Mouse (Mus musculus): Measurements from ENCODE around the gene Olig3. TPM values are rescaled to one million over a fixed set of nuclear protein-coding genes. Genes with fewer than 3 reads are reported as not detected.

The Olig3 gene
- not detected for total RNA-seq (2021)

DNA sequence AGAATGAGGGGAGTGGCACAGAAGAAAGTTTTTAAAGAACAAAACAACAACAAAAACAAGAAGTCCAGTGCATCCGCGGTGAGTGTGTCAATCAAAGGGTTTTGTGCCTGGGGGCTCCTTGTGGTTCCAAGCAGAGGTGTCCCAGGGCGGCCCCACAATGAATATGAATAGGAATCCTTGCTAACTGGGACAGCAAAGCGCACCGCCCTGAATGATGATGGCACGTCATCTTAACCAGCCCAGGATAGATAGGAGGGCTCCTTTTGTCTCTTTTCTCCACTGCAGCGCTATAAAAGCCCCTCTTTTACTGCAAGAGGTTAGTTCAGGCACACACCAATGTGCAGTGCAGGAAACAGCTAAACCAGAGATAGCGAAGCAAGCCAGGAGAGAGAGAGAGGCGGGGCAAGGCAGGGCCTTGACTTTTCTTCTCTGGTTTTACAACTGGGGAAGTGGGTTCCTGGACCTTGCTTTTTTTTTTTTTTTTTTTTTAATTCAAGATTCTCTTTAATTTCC, at the start of gene Olig3:
TSS of gene Olig3 (plus strand) at position 463 of the 513 bp plus-strand sequence.
- intact Hi-C loops (cut with DNase I) = no loop called here
- no peak for DNase-seq (ENCODE audit: extremely low spot score in 1 of 2, low spot score in 2 of 2)

DNA sequence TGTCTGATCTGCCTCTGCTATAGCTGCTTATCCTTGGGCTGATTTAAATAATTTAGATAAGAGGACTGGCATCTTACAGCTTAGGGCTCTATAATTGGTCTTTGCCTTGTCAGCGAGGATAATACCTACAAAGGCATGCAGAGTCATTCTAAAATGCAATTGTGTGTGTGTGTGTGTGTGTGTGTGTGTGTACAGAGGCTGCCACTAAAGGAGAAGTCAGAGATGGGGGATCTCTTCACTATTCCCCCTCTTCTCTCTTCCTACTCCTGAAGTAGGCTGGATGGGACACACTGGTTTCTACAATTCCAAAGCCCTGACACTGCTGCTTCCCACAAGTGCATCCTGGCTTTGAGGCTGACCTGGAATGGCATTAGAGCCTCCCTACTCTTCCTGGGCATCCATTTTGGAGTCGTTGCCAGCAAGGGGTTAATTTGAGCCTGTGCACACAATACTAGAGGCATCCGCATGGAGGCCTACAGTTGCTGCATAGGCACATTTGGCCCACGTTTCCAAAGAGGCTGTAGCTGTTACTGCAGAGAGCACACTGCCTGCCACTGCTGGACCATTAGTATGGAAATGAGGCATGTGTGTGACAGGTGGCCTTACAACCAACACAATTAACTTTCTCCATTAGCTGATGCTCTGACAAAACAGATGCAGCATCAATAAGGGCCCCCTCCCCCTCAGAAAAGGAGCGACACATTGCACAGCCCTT, 46.5 kb upstream of the Olig3 start:
- DNase-seq (ENCODE audit: extremely low spot score in 1 of 2, low spot score in 2 of 2) = no peak
- intact Hi-C loops (cut with DNase I) = no loop called here

DNA sequence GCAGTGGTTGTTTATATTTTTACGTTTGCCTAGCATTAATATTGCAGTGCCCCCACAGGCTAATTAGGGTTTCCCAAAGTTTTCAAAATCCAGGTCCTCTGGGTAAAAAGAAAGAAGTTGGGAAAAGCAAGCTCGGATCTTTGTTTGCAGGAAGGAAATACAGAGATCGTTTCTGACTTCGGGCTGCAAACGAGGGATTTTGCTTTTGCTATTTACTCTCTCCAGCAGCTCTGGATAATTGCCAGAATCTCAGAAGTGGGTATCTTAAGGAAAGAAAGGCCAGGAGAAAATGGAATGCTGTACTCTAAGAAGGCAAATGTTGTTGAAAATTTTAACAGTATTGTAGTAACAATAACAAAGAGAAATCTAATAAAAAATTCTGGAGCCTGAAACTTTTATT, 45.9 kb upstream of the Olig3 start:
- DNase-seq (ENCODE audit: extremely low spot score in 1 of 2, low spot score in 2 of 2) = no peak
- intact Hi-C loops (cut with DNase I) = no loop called here

DNA sequence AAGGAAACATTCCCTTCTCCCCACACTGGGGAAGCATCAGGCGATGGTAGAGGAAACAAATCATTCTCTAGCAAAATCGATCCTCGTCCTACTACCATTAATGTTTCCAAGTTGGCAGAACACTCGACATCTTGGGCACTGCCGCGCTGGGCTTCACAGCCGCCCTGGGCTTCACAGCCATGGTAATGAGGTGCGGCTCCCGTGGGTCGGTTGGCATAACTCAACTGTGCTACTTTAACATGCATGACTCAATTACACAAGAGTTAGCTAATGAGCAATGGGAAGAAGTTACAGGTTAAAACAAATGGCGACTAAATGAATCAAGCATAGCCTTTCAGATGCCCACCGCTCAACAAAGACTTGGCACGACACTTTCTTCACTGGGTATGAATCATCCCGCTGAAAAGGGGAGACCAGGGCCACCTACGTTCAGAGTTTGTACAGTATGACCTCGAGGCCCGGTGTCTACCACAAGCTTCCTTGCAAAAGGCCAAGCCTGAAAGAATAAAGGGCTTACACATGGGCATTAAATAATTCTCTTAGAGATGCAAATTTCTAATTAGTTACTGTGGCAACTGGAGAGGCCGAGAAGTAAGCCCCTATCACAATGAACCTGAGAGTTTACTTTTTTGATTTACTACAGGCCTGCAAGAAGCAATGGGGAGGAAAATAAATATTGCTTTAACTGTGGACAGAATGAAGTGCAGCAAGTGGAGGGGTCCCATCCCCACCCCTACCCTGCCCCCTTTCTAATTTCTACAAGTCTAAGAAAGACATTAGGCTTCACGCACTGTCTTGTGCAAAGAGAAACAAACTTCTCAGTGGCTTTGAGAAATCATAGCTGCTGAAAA, 38.1 kb upstream of the Olig3 start:
- DNase-seq (ENCODE audit: extremely low spot score in 1 of 2, low spot score in 2 of 2) = no peak
- intact Hi-C loops (cut with DNase I) = no loop called here

DNA sequence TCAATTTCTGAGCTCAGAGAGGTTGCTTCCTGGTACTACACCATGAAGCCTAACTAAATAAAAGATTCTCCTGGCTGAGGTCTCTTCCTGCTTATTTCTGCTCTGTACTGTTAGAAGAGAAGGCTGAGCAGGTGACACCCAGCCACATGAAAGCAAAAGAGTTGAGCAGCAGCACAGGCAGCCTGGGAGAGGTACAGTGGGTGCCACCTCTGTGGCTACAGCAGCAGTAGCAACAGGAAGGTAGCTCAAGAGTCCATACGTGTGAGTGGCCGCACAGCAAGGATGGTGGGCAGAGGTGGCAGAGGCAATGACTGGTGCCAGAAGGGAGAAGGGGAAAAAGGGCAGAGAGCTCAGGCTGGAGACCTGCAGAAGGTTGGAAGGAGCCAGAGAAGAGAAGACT, 34.6 kb upstream of the Olig3 start:
- DNase-seq (ENCODE audit: extremely low spot score in 1 of 2, low spot score in 2 of 2) = no peak
- intact Hi-C loops (cut with DNase I) = no loop called here

DNA sequence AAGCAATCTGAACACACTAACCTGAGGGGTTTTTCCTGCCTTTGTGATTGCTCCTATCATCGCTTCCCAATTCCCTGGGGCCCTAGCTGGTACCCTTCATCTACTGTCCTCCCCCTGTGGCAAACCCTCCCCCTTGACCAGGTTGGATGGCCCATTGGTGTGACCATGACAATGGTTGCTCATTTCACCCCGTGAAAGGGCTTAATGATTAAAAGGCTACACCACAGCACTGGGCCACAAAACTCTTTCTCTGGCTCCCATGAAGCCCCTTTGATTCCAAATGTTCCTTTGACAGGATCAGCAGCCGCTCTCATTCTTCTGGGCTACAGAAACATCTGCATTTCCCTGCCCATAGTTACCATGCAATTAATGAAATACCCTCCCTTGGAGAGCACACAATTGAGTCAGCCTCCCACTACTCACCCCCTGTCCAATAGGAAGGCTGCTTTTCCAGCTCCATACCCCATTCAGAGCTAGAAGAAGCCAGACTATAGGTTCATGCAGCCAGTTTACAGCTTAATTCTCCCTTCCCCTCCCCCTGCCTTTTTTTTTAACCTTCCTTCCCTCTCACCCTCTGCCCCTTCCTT, 27.0 kb upstream of the Olig3 start:
- intact Hi-C loops (cut with DNase I) = no loop called here
- DNase-seq (ENCODE audit: extremely low spot score in 1 of 2, low spot score in 2 of 2) = no peak

DNA sequence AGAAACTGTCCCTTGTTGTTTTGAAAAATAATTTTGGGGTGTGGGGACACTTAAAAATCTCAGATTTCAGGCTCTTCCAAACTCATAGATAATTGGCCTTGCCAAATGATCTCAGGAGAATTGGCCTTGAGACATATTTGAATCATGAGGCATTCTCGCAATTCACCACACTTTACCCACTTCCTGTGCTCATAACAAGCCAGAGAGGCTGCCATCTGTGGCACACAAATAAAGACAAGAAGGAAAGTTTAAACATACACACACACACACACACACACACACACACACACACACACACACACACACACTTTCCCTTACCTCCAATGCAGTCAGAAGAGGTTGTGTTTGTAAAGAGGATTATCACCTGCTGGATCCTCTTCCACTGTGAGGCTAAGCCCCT, 22.9 kb upstream of the Olig3 start:
- intact Hi-C loops (cut with DNase I) = no loop called here
- DNase-seq (ENCODE audit: extremely low spot score in 1 of 2, low spot score in 2 of 2) = no peak

DNA sequence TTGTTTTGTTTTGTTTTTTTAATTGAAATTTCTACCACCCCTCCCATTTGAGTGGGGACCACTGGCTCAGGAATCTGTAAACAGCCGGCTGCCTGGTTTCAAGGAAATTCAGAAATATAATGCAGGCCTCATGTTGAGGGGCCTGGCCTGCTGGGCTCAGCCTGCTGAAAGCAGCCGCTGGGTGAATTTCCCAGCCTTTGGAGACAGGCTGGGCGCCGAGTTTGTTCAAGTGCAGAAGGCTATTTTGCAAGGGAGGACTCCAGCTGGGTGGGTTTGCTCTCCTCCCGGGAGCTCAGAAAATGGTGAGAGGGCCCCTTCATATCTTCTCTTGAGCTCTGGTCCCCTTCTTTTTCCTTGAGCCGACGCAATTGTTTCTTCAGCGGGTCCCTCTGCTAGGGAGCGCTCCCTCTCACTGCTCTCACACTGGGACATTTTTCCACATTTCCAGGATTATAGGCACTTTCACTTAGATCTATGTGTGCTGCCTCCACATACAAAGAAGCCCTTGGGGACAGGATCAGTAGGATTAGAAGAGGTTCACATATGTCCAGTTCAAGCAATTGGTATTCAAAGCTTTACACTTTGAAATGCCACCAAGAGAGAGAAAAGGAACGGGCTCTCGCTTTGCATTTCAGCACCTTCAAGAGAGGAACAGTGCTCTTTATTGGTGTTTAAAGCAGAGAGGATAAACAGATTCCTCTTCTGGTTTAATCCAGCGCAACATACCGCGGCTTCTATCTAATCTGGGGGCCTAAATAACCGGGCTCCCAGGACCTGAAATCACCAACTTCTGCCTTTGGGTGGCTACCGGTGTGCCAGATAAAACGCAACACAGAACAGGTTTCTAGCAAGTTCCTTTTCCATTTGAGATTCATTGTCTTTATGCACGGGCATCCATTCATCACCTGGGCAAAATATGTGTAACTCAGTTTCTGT, 17.4 kb upstream of the Olig3 start:
- intact Hi-C loops (cut with DNase I) = no loop called here
- DNase-seq (ENCODE audit: extremely low spot score in 1 of 2, low spot score in 2 of 2) = no peak

DNA sequence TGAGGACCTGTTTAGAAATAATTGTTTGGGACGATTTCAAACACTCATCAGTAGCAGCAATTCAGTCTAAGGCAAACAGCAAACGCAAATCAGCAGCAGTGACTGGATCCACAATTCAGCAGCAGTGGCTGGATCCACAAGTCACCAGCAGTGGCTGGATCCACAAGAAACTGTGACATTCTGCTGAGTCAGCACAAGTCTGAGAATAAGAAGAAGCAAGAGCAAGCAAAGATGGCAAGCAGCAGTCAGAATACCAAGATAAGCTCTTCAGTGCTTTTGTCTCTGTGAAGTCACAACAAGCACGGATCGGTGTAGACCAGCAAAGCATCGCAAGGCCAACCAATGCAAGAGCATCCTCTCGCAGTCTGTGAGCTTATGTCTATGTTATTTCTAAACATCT, 12.3 kb upstream of the Olig3 start:
- DNase-seq (ENCODE audit: extremely low spot score in 1 of 2, low spot score in 2 of 2) = no peak
- intact Hi-C loops (cut with DNase I) = no loop called here

DNA sequence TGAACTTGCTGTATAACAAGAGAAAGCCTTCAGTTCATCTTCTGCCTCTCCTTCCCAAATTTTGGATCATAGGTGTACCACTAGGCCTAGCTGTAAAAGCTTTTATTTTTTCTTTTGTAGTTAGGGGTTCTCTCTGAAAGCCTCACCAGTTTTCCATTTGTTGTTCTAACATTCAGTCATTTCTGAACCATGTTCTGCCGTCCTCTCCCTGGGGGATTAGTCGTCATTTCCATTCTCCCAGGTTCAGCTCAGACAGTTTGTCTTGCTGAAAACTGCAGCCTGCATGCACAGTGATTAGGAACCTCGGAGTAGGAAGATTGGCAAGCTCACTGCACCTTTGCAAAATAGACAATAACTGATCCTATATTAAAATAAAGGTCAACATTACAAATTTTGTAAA, 7.0 kb upstream of the Olig3 start:
- no peak for DNase-seq (ENCODE audit: extremely low spot score in 1 of 2, low spot score in 2 of 2)
- intact Hi-C loops (cut with DNase I) = no loop called here

DNA sequence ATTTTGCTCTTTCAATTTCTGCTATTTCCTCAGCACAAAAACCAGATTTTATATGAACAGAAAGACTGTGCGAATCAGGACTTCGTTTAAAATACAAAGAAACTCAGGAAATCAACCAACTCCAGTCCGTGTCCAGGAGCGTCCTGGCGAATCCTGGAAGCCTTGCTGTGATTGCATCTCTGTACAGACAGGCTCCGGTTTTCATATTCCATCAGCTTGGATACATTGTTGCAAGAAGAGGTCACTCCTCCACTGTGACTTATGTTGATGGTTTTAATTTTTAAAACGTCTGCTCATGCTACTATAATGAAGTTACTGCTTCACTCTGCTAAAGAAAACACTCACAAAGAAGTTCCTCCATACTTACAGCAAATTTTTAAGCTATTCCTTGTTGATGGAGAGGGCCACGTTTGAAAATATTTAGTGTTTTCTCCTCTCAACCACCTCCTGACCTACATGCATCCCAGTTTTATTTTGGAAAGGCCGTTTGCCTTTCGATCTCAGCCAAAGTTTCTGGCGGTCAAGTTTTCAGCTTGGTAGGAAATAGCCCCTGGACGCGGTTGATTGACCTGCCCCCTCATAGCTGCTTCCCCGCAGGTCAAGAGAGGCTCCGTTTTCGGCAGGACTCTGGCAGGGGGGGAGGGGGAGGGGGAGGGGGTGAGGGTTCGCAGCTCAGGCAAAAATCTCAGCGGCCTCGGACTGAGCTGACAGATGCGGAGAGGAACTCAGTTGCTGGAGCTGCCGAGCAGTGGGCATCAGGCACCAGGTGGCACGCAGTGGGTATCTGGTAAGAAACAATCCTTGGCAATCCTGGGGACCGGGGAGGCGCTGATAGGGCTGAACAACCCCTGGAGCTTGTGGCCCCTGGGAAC, 4.1 kb upstream of the Olig3 start:
- intact Hi-C loops (cut with DNase I) = no loop called here
- no peak for DNase-seq (ENCODE audit: extremely low spot score in 1 of 2, low spot score in 2 of 2)

DNA sequence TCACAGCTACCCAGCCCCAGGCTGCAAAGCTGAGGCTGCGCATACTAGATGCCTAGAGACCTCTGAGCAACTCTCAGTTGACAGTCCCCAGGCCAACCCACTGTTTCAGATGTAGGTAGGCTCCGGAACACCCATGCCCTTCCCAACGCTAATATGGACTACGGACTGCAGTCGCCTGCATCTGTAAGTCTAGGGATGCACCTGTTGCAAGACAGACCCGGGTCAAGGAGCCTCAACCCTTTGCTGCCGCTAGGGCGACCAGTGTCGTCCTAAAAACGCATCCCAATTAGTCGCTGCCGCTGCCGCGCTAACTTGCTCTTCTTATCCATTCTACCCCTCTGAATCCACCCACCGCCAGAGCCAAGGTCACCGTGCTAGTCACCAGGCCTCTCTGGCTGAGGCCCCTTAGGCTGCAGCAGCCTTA, 3.4 kb upstream of the Olig3 start:
- no peak for DNase-seq (ENCODE audit: extremely low spot score in 1 of 2, low spot score in 2 of 2)
- intact Hi-C loops (cut with DNase I) = no loop called here

DNA sequence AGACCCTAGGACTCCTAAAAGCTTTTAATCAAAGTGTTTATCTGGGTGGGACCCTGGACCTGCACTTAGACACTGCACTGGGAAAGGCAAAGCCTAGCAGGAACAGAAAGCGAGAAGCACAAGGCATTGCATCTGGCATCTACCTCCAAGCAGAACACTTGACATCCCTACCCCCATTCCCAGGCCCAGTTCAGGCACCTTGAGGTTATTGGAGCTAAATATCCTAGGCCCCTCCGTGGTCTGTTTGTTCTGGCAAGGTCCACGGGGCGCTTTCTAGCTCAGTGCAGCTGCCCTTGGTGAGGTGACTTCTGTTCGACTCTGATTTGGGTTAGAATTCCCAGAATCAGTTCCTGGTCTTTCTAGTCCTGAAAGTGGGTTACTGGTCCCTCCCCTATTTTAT, 2.7 kb upstream of the Olig3 start:
- intact Hi-C loops (cut with DNase I) = no loop called here

DNA sequence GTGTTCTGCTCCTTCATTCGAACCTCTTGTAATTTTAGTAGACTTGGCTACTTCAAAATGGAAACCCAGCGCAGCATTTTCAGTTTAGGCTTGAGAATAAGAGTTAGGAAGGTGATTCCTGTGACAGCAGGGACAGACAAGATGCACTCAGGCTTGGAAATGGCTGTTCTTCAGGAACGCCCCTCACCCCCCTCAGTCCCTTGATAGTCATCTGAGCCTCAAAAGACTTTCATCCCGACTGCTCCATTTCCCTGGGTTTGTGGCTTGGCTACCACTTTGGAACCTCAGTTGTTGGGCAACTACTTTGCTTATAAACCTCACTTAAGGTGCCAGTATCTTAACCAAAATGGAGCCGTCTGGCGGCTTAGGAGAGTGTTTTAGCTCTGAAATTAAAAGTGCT, 2.2 kb upstream of the Olig3 start:
- intact Hi-C loops (cut with DNase I) = no loop called here

More for the DNA sequence above, 2.7 kb upstream of the Olig3 start:
- no peak for DNase-seq (ENCODE audit: extremely low spot score in 1 of 2, low spot score in 2 of 2)

DNA sequence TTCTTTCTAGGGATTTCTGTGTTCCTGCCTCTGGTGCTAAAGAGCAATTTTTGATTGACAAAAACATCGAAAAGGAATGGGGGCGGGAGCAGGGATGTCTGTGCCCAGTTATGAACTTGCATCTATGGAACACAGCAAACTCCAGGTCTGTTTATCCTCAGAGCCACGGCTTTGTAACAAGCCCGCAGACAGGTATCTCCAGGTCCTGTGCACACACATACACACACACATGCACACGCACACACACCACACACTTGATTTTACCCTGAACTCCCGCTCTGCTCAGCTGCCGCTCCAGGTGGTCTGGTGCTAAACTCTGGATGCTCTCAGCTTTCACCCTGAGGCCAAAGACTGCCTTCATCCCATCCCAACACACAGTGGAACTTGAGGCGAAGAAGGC, 1.3 kb upstream of the Olig3 start:
- DNase-seq (ENCODE audit: extremely low spot score in 1 of 2, low spot score in 2 of 2) = no peak
- intact Hi-C loops (cut with DNase I) = no loop called here

More for the DNA sequence above, 2.2 kb upstream of the Olig3 start:
- no peak for DNase-seq (ENCODE audit: extremely low spot score in 1 of 2, low spot score in 2 of 2)

DNA sequence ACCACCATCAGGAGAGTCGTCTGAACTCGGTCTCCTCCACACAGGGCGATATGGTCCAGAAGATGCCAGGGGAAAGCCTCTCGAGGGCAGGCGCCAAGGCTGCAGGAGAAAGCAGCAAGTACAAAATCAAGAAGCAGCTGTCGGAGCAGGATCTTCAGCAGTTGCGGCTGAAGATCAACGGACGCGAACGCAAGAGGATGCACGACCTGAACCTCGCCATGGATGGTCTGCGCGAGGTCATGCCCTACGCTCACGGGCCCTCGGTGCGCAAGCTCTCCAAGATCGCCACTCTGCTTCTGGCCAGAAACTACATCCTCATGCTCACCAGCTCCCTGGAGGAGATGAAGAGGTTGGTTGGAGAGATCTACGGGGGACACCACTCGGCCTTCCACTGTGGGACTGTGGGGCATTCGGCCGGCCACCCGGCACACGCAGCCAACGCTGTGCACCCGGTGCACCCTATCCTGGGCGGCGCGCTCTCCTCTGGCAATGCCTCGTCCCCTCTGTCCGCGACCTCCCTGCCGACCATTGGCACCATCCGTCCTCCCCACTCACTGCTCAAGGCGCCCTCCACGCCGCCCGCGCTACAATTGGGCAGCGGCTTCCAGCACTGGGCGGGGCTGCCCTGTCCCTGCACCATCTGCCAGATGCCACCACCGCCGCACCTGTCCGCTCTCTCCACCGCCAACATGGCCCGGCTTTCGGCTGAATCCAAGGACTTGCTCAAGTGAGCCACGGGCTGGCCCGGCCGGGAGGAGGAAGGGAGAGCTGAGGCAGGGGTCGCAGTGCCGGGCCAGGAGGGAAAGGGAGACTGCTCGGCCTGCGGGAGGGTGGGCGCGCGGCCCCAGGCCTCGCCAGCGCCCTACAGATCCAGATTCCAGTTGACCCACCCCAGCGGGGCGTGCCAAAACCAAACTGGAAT, 648 bp downstream of the Olig3 start:
- DNase-seq (ENCODE audit: extremely low spot score in 1 of 2, low spot score in 2 of 2) = peak in 1 of 2 experiments; percentile 22
- intact Hi-C loops (cut with DNase I) = no loop called here

DNA sequence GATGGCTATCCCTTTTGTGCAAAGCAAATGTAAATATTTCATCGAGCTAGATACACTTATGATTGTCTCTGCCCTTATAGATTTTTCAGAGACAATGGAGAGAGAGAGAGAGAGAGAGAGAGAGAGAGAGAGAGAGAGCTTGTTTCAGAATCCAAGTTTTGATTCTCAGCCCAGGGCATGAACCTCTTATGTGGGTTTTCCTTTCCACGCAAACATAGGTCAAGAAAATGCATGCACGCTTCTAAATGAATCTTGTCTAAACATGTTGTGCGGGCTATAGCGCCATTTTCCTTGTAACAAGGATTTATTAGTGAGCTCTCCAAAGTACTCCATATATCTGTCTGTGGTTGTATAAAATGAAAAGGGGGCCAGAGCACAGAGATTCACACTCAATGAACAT, 1.5 kb downstream of the Olig3 start:
- intact Hi-C loops (cut with DNase I) = no loop called here
- no peak for DNase-seq (ENCODE audit: extremely low spot score in 1 of 2, low spot score in 2 of 2)
